Mouse (Mus musculus): Measurements from ENCODE around the gene Lrrc8b. TPM values are rescaled to one million over a fixed set of nuclear protein-coding genes. Genes with fewer than 3 reads are reported as not detected.

Gene Lrrc8b
- total and polyA plus RNA-seq, 3 experiments = 6.4 to 55.3 (median 18.0) TPM

GRCm38 (mm10) chr5:105454105-105454504 lies 38.5 kb downstream of the Lrrc8b start:
- peaks cover 10% of the 10 kb centered on the region for H3K4me1 ChIP-seq (ENCODE audit: insufficient read depth, low read depth, low read length)
- peaks cover 65% of the 10 kb centered on the region for H3K36me3 ChIP-seq (replicated peaks)
- H3K4me3 ChIP-seq (ENCODE audit: low read depth, low read length) = no peak overlapping the region
- ATAC-seq (ENCODE audit: extremely low read depth, insufficient number of reproducible peaks, low FRiP score, poor library complexity, severe bottlenecking) (no peak), DNase-seq (ENCODE audit: low spot score) (no peak)
- no peaks in the 10 kb centered on the region for H3K9me3 ChIP-seq (replicated peaks)
- no peaks in the 10 kb centered on the region for H3K27me3 ChIP-seq (ENCODE audit: insufficient read depth, low read length)
- TF ChIP-seq GATA2 (IDR thresholded peaks at IDR 0.05; ENCODE audit: borderline replicate concordance, low read depth, low read length) = no peak
- no peak for TF ChIP-seq CTCF (IDR thresholded peaks at IDR 0.05; ENCODE audit: low read depth, low read length)
- TF ChIP-seq TAL1 (conservative IDR thresholded peaks at IDR 0.05; ENCODE audit: low read depth, low read length) = no peak
- no peak for TF ChIP-seq POLR2AphosphoS5 (IDR thresholded peaks at IDR 0.05; ENCODE audit: insufficient replicate concordance, low read depth, low read length)
- no peak for TF ChIP-seq GATA1 (IDR thresholded peaks at IDR 0.05; ENCODE audit: borderline replicate concordance, low read length)

DNA sequence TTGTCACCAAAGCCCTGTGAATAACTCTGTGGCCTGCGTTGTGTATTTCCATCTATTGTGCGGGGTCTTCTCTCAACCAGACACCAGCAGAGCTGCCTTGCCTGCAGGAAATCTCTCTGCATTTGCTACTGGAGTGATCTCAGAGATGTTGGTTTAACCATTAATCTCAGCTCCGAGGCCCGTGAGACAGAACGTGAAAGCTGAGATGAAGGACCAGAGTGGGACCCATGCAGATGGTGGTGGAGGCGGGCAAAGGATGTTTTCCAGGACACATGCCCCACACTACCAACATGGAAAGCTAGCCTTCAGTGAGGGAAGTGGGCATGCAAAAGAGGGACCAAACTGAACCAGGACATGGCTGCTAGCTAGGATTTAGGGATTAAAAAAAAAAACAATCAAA lies 43.5 kb downstream of the Lrrc8b start:
- ATAC-seq (ENCODE audit: extremely low read depth, insufficient number of reproducible peaks, low FRiP score, poor library complexity, severe bottlenecking) (no peak), DNase-seq (ENCODE audit: low spot score) (no peak)
- Histone ChIP-seq H3K4me1 (ENCODE audit: insufficient read depth, low read depth, low read length) (peaks cover 4% of the 10 kb centered on the region; the same call in 1 of the 2 replicates), H3K36me3 (replicated peaks) (peaks cover 49% of the 10 kb centered on the region), H3K27me3 (ENCODE audit: insufficient read depth, low read length) (no peaks in the 10 kb centered on the region), H3K4me3 (ENCODE audit: low read depth, low read length) (no peak overlapping the region), H3K9me3 (replicated peaks) (no peaks in the 10 kb centered on the region)
- TF ChIP-seq POLR2AphosphoS5 (IDR thresholded peaks at IDR 0.05; ENCODE audit: insufficient replicate concordance, low read depth, low read length) (no peak), GATA2 (IDR thresholded peaks at IDR 0.05; ENCODE audit: borderline replicate concordance, low read depth, low read length) (no peak), TAL1 (conservative IDR thresholded peaks at IDR 0.05; ENCODE audit: low read depth, low read length) (no peak), GATA1 (IDR thresholded peaks at IDR 0.05; ENCODE audit: borderline replicate concordance, low read length) (no peak), CTCF (IDR thresholded peaks at IDR 0.05; ENCODE audit: low read depth, low read length) (no peak)

DNA sequence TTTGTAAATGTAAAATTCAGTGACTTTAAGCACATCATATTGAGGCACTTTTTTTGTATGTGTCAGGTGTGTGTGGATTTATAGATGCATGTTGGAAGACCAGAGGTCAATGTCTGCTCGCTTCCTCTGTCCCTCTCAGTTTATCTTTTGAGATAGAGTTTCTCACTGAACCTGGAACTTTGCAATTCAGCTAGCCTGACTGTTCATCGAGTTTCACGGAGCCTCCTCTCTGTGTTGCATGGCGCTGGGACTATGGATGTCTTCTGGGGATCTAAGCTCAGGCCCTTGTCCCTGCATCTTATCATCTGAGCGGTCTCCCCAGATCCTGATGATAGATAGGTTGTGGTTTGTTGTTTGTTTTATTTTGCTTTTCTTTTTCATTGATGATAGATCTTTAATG lies 45.0 kb downstream of the Lrrc8b start:
- no peak for DNase-seq (ENCODE audit: low spot score)
- H3K4me3 ChIP-seq (ENCODE audit: low read depth, low read length) = no peak overlapping the region
- no peak for ATAC-seq (ENCODE audit: extremely low read depth, insufficient number of reproducible peaks, low FRiP score, poor library complexity, severe bottlenecking)
- peaks cover 55% of the 10 kb centered on the region for H3K36me3 ChIP-seq (replicated peaks)
- peaks cover 7% of the 10 kb centered on the region; the same call in 1 of the 2 replicates for H3K4me1 ChIP-seq (ENCODE audit: insufficient read depth, low read depth, low read length)
- H3K9me3 ChIP-seq (replicated peaks) = no peaks in the 10 kb centered on the region
- TF ChIP-seq POLR2AphosphoS5 (IDR thresholded peaks at IDR 0.05; ENCODE audit: insufficient replicate concordance, low read depth, low read length) (no peak), GATA2 (IDR thresholded peaks at IDR 0.05; ENCODE audit: borderline replicate concordance, low read depth, low read length) (no peak), GATA1 (IDR thresholded peaks at IDR 0.05; ENCODE audit: borderline replicate concordance, low read length) (no peak), CTCF (IDR thresholded peaks at IDR 0.05; ENCODE audit: low read depth, low read length) (no peak), TAL1 (conservative IDR thresholded peaks at IDR 0.05; ENCODE audit: low read depth, low read length) (no peak)
- H3K27me3 ChIP-seq (ENCODE audit: insufficient read depth, low read length) = no peaks in the 10 kb centered on the region

- Histone ChIP-seq H3K27me3 (ENCODE audit: insufficient read depth, low read length) (no peaks in the 10 kb centered on the region), H3K4me3 (ENCODE audit: low read depth, low read length) (no peak overlapping the region), H3K9me3 (replicated peaks) (no peaks in the 10 kb centered on the region), H3K4me1 (ENCODE audit: insufficient read depth, low read depth, low read length) (peaks cover 7% of the 10 kb centered on the region; the same call in 1 of the 2 replicates), H3K36me3 (replicated peaks) (peaks cover 55% of the 10 kb centered on the region)
- ATAC-seq (ENCODE audit: extremely low read depth, insufficient number of reproducible peaks, low FRiP score, poor library complexity, severe bottlenecking) (no peak), DNase-seq (ENCODE audit: low spot score) (no peak)
- TF ChIP-seq GATA1 (IDR thresholded peaks at IDR 0.05; ENCODE audit: borderline replicate concordance, low read length) (no peak), GATA2 (IDR thresholded peaks at IDR 0.05; ENCODE audit: borderline replicate concordance, low read depth, low read length) (no peak), TAL1 (conservative IDR thresholded peaks at IDR 0.05; ENCODE audit: low read depth, low read length) (no peak), POLR2AphosphoS5 (IDR thresholded peaks at IDR 0.05; ENCODE audit: insufficient replicate concordance, low read depth, low read length) (no peak), CTCF (IDR thresholded peaks at IDR 0.05; ENCODE audit: low read depth, low read length) (no peak)
These were observed 45.5 kb downstream of the Lrrc8b start for GRCm38 (mm10) chr5:105461076-105461475.

DNA sequence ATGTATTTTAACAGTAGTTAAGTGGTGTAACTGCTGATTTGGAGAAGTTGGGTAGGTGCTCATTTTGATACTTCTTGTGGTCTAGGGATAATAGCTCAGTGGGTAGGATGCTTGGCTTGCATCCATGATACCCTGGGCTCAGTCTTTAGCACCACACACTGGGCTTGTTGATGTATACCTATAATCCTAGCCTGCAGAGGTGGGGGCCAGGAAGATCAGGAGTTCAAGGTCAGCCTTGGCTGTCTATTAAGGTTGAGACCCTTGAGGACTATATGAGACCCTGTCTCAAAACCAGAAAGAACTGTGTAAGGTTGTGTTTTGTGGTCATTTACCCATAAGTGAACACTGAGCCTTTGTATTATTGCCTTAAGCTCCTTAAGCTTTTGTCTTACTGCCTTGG lies 49.1 kb downstream of the Lrrc8b start:
- no peak for ATAC-seq (ENCODE audit: extremely low read depth, insufficient number of reproducible peaks, low FRiP score, poor library complexity, severe bottlenecking)
- Histone ChIP-seq H3K9me3 (replicated peaks) (no peaks in the 10 kb centered on the region), H3K27me3 (ENCODE audit: insufficient read depth, low read length) (no peaks in the 10 kb centered on the region), H3K36me3 (replicated peaks) (peaks cover 48% of the 10 kb centered on the region), H3K4me1 (ENCODE audit: insufficient read depth, low read depth, low read length) (peaks cover 5% of the 10 kb centered on the region; the same call in 1 of the 2 replicates), H3K4me3 (ENCODE audit: low read depth, low read length) (no peak overlapping the region)
- TF ChIP-seq GATA2 (IDR thresholded peaks at IDR 0.05; ENCODE audit: borderline replicate concordance, low read depth, low read length) (no peak), TAL1 (conservative IDR thresholded peaks at IDR 0.05; ENCODE audit: low read depth, low read length) (no peak), GATA1 (IDR thresholded peaks at IDR 0.05; ENCODE audit: borderline replicate concordance, low read length) (no peak), POLR2AphosphoS5 (IDR thresholded peaks at IDR 0.05; ENCODE audit: insufficient replicate concordance, low read depth, low read length) (no peak), CTCF (IDR thresholded peaks at IDR 0.05; ENCODE audit: low read depth, low read length) (no peak)
- no peak for DNase-seq (ENCODE audit: low spot score)

GRCm38 (mm10) chr5:105465550-105465949 lies 50.0 kb downstream of the Lrrc8b start:
- H3K4me1 ChIP-seq (ENCODE audit: insufficient read depth, low read depth, low read length) = 0 out of 2 replicates have a peak, but pooled peaks cover 3% of the 10 kb centered on the region
- DNase-seq (ENCODE audit: low spot score) (no peak), ATAC-seq (ENCODE audit: extremely low read depth, insufficient number of reproducible peaks, low FRiP score, poor library complexity, severe bottlenecking) (no peak)
- H3K27me3 ChIP-seq (ENCODE audit: insufficient read depth, low read length) = no peaks in the 10 kb centered on the region
- H3K9me3 ChIP-seq (replicated peaks) = no peaks in the 10 kb centered on the region
- no peak overlapping the region for H3K4me3 ChIP-seq (ENCODE audit: low read depth, low read length)
- peaks cover 47% of the 10 kb centered on the region for H3K36me3 ChIP-seq (replicated peaks)
- TF ChIP-seq POLR2AphosphoS5 (IDR thresholded peaks at IDR 0.05; ENCODE audit: insufficient replicate concordance, low read depth, low read length) (no peak), CTCF (IDR thresholded peaks at IDR 0.05; ENCODE audit: low read depth, low read length) (no peak), TAL1 (conservative IDR thresholded peaks at IDR 0.05; ENCODE audit: low read depth, low read length) (no peak), GATA2 (IDR thresholded peaks at IDR 0.05; ENCODE audit: borderline replicate concordance, low read depth, low read length) (no peak), GATA1 (IDR thresholded peaks at IDR 0.05; ENCODE audit: borderline replicate concordance, low read length) (no peak)

Data from G1E (cell line).